Mouse (Mus musculus) erythroblast, embryonic 14.5 days (primary cell): ENCODE measurements around the gene Wdr92.

Experiments
- GATA1 ChIP-seq: IDR thresholded peaks from 2 replicates; pipeline ENCODE4 v1.6.1; 2012; ENCODE audit warnings: low read length, inconsistent platforms, mixed read lengths
- TAL1 ChIP-seq: IDR thresholded peaks from 3 replicates; pipeline ENCODE4 v1.6.1; 2012; ENCODE audit warnings: low read length, inconsistent platforms, mixed read lengths

DNA sequence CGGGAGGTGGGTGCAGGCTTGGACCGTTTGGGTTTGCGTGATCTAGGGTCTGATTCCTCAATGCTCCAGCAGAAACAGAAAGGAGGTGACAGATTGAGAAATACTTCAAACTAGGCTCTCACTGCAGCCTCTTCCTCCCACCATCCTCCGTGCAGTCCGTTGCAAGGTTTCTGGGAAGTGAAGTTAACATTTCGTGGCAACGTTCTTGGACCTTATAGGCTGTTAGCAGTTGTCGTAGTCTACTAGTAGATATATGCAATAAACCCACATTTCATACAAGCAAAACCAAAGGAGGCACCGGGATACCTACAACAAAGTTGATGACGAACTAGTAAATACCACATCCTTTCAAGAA, 30.2 kb downstream of the Wdr92 start:
- TF ChIP-seq TAL1 (no peak), GATA1 (no peak)
